Mouse (Mus musculus): ENCODE data around the gene Agpat2. TPM values are rescaled to one million over a fixed set of nuclear protein-coding genes. Genes with fewer than 3 reads are reported as not detected.

The Agpat2 gene
- total RNA-seq, 2 experiments from 2014 or later, result 9.3 to 9.4 TPM

- DNase-seq, result no peak
These were observed 8.3 kb downstream of the Agpat2 start for GRCm38 (mm10) chr2:26595725-26596435.

GRCm38 (mm10) chr2:26594934-26595724 lies 9.1 kb downstream of the Agpat2 start:
- no peak for DNase-seq

- DNase-seq, result no peak
These were observed 9.7 kb downstream of the Agpat2 start for GRCm38 (mm10) chr2:26594461-26594933.

GRCm38 (mm10) chr2:26594022-26594346 lies 10.2 kb downstream of the Agpat2 start:
- DNase-seq, result peak; percentile 55

- no peak for DNase-seq
These were observed 10.8 kb downstream of the Agpat2 start for GRCm38 (mm10) chr2:26593211-26594021.

- no peak for DNase-seq
These were observed 12.8 kb downstream of the Agpat2 start for GRCm38 (mm10) chr2:26591416-26591815.

- no peak for DNase-seq
These were observed 13.3 kb downstream of the Agpat2 start for GRCm38 (mm10) chr2:26590962-26591361.

GRCm38 (mm10) chr2:26590282-26590681 lies 13.9 kb downstream of the Agpat2 start:
- DNase-seq, result no peak

GRCm38 (mm10) chr2:26589284-26589683 lies 14.9 kb downstream of the Agpat2 start:
- no peak for DNase-seq

GRCm38 (mm10) chr2:26588573-26588972 lies 15.6 kb downstream of the Agpat2 start:
- no peak for DNase-seq

GRCm38 (mm10) chr2:26587044-26587405 lies 17.2 kb downstream of the Agpat2 start:
- no peak for DNase-seq

- peak; percentile 76 for DNase-seq
These were observed 17.7 kb downstream of the Agpat2 start, which contains the start of gene Gm20532 for GRCm38 (mm10) chr2:26586294-26587043. Gene Gm20532, plus strand, starts transcription at chr2:26586639.

- no peak for DNase-seq
These were observed 18.5 kb downstream of the Agpat2 start for GRCm38 (mm10) chr2:26585713-26586112.

- DNase-seq, result no peak
These were observed 20.6 kb downstream of the Agpat2 start for GRCm38 (mm10) chr2:26583640-26584039.

- no peak for DNase-seq
These were observed 21.5 kb downstream of the Agpat2 start for GRCm38 (mm10) chr2:26582741-26583140.

- no peak for DNase-seq
These were observed 22.0 kb downstream of the Agpat2 start for GRCm38 (mm10) chr2:26582203-26582602.

GRCm38 (mm10) chr2:26580751-26581150 lies 23.5 kb downstream of the Agpat2 start:
- DNase-seq, result no peak

GRCm38 (mm10) chr2:26579714-26580113 lies 24.5 kb downstream of the Agpat2 start, which contains the start of gene Egfl7:
Gene Egfl7, plus strand, starts transcription at chr2:26580014.
- DNase-seq, result no peak

GRCm38 (mm10) chr2:26578369-26578768 lies 25.8 kb downstream of the Agpat2 start:
- no peak for DNase-seq

- DNase-seq, result no peak
These were observed 27.8 kb downstream of the Agpat2 start for GRCm38 (mm10) chr2:26576462-26576861.

- DNase-seq, result no peak
These were observed 28.4 kb downstream of the Agpat2 start for GRCm38 (mm10) chr2:26575865-26576264.

GRCm38 (mm10) chr2:26575378-26575777 lies 28.8 kb downstream of the Agpat2 start:
- DNase-seq, result no peak

Measured in gastrocnemius, postnatal 10 days (tissue).